Mouse (Mus musculus) spleen, postnatal 4 days (tissue): Measurements from ENCODE around the gene Chsy1.

Experiments used
- DNase-seq, 2 experiments: peaks; one replicate each; pipeline ENCODE4 v3.0.0; 2022; ENCODE audit warnings: low spot score in 2 of 2

Gene Chsy1

GRCm38 (mm10) chr7:66109855-66110635 is 730 bp downstream of the Chsy1 start:
- DNase-seq, result peak; percentile 57 to 83

GRCm38 (mm10) chr7:66110636-66111112 is 1.4 kb downstream of the Chsy1 start:
- peak in 1 of 2 experiments; percentile 36 for DNase-seq

GRCm38 (mm10) chr7:66111211-66111610 is 1.9 kb downstream of the Chsy1 start:
- DNase-seq, result no peak

- peak in 1 of 2 experiments; percentile 32 for DNase-seq
These were observed 4.2 kb downstream of the Chsy1 start for GRCm38 (mm10) chr7:66113561-66113960.

- no peak for DNase-seq
These were observed 6.6 kb downstream of the Chsy1 start for GRCm38 (mm10) chr7:66115821-66116343.

GRCm38 (mm10) chr7:66116906-66117482 is 7.7 kb downstream of the Chsy1 start:
- DNase-seq, result no peak

GRCm38 (mm10) chr7:66118046-66118445 is 8.7 kb downstream of the Chsy1 start:
- DNase-seq, result no peak

GRCm38 (mm10) chr7:66118796-66119195 is 9.5 kb downstream of the Chsy1 start:
- DNase-seq, result no peak

- no peak for DNase-seq
These were observed 10.8 kb downstream of the Chsy1 start for GRCm38 (mm10) chr7:66120139-66120538.

GRCm38 (mm10) chr7:66120702-66121396 is 11.5 kb downstream of the Chsy1 start:
- DNase-seq, result no peak

GRCm38 (mm10) chr7:66124551-66124968 is 15.2 kb downstream of the Chsy1 start:
- peak; percentile 39 to 60 for DNase-seq

- no peak for DNase-seq
These were observed 16.1 kb downstream of the Chsy1 start for GRCm38 (mm10) chr7:66125368-66125767.

GRCm38 (mm10) chr7:66127951-66128645 is 18.8 kb downstream of the Chsy1 start:
- no peak for DNase-seq

GRCm38 (mm10) chr7:66128857-66129256 is 19.5 kb downstream of the Chsy1 start:
- DNase-seq, result no peak

GRCm38 (mm10) chr7:66130296-66130695 is 21.0 kb downstream of the Chsy1 start:
- DNase-seq, result no peak

- DNase-seq, result no peak
These were observed 22.6 kb downstream of the Chsy1 start for GRCm38 (mm10) chr7:66131776-66132421.

- DNase-seq, result no peak
These were observed 24.8 kb downstream of the Chsy1 start for GRCm38 (mm10) chr7:66134154-66134553.

- no peak for DNase-seq
These were observed 26.3 kb downstream of the Chsy1 start for GRCm38 (mm10) chr7:66135644-66136043.

- DNase-seq, result no peak
These were observed 26.9 kb downstream of the Chsy1 start for GRCm38 (mm10) chr7:66136187-66136586.

GRCm38 (mm10) chr7:66137309-66137708 is 28.0 kb downstream of the Chsy1 start:
- no peak for DNase-seq

GRCm38 (mm10) chr7:66138301-66138700 is 29.0 kb downstream of the Chsy1 start:
- DNase-seq, result no peak
